Mouse (Mus musculus) adrenal gland, postnatal 0 days (tissue): ENCODE results near the gene Fndc1. TPM values are rescaled to one million over a fixed set of nuclear protein-coding genes. Genes with fewer than 3 reads are reported as not detected.

Experiments
- microRNA-seq: library from miRNA; unstranded; fragments of <30 nt; microRNA quantifications from one replicate; pipeline ENCODE4, GENCODE M21; 2016; ENCODE audit warnings: borderline replicate concordance; ENCODE audit not compliant: insufficient number of aligned reads
- polyA plus RNA-seq: library from polyadenylated mRNA; unstranded; fragments of >200 nt; fragmentation: Nextera tagmentation; extraction: Ambion mirVana; gene quantifications from 2 replicates; pipeline ENCODE4 v1.2.1, GENCODE M21; 2015

Fndc1 gene
- 32.8 and 40.3 TPM in 2 replicates for polyA plus RNA-seq

GRCm38 (mm10) chr17:7826819-7827515, at the start of gene Fndc1:
Gene Fndc1, minus strand, starts transcription at chr17:7827302.

Small RNA genes lying within 50 kb of the gene (microRNA-seq; reads per million reads assigned to microRNA genes)
- gene Gm25872, result not detected

Other genes with a start within 250 kb of the Fndc1 start
- 0.72 and 1.3 TPM in 2 replicates for gene Tagap, start 98.7 kb upstream of the Fndc1 start, polyA plus RNA-seq
- 35.9 and 50.0 TPM in 2 replicates for gene Rsph3a, start 118.3 kb upstream of the Fndc1 start, polyA plus RNA-seq